Mouse (Mus musculus): Measurements from ENCODE around the gene Omt2a.
A peak's percentile ranks its signal among the peaks of the same experiment; 100 is the strongest.
"Not testable (repeated sequence)": the region's sequence is repeated elsewhere in the genome, so short reads cannot be mapped to it uniquely, and the experiment has no call there.

The Omt2a gene

GRCm38 (mm10) chr9:78314696-78315095 is at the start of gene Omt2a:
Gene Omt2a (minus strand): TSS chr9:78314796.
- no peak for DNase-seq

DNA sequence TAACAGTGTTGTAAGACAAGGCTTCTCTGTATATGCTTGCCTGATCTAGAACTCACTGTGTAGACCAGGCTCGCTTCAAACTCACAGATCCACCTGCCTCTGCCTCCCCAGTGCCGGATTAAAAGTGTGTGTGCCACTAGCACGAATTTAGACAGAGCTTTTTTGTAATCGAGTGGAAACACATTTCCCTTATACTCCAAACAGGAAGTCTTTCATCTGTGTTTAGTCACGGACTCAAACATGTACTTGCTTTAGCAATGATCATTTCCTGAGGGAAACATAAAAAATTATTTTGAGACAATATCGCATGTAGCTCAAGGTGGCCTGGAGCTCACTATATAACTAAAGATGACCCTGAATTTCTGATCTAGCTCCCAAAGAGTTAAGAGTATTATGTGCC is 48.8 kb upstream of the Omt2a start:
- no peak for DNase-seq

GRCm38 (mm10) chr9:78360484-78360872 is 45.9 kb upstream of the Omt2a start:
- no peak for DNase-seq

DNA sequence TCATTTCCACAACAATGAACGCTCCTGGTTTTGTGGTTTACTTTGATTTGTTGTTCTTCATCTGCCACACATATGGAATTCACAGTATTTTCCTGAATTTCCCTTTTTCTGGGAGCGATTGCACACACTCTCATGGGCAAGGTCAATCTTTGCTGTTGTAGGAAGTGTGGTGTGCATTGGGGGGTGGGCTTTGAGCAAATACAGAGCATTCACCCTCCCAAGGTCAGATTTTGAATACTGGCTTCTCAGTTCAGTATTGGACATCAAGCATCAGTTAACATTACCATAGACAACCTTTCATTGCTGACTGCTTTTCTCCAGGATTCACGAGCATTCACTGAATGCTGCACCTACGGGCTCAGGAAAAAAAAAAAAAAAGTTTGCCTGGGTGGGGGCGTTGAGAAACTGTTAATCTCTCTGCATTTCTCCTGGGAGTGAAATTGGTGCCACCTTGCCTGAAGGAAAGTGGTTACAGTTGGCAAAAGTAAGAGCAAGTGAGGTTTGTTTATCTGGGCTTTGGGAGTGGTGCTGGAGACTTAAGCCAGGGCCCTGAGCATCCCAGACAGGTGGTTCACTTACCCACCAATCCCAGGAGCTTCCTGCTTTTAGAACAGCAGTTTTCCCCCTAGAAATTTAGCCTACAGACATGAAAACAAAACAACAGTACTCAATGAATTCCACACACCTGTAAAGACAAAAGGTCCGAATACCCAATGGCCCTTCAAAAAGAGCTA is 45.3 kb upstream of the Omt2a start:
- no peak for DNase-seq

- DNase-seq, result peak; percentile 47 to 77
These were observed 43.5 kb upstream of the Omt2a start for GRCm38 (mm10) chr9:78358053-78358452.

GRCm38 (mm10) chr9:78355611-78356010 is 41.0 kb upstream of the Omt2a start, which contains the start of gene Gsta2:
Gene Gsta2 (minus strand): TSS chr9:78355788.
- no peak for DNase-seq

GRCm38 (mm10) chr9:78354665-78355578 is 40.3 kb upstream of the Omt2a start:
- DNase-seq, result no peak

DNA sequence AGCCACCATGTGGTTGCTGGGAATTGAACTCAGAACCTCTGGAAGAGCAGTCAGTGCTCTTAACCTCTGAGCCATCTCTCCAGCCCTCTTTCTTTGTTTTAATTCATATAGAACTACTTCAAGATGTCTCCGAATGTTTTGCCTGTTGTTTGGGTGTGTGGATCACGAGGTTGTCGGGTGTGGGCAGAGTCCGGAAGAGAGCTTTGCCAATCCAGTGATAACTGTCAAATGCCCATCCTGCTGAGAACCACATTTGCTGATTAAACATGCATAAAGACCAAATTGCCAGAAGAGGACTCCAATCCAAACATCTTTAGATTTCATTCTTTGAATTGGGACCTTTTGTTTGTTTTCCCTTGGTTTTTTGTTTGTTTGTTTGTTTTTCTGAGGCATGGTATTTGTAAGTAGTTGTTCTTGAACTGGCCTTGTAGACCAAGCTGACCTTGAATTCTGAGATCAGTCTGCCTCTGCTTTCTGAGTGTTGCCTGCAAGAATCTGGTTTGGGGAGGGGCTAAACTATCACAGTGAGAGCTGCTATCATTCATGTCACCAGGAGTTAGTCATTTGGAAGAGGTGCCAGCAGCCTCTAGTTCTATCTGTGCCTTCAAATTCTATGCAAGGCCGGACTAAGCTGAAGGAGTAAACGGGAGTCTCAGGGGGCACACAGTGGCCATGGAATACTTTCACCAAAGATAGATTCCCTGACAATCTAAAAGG is 37.1 kb upstream of the Omt2a start:
- no peak for DNase-seq

DNA sequence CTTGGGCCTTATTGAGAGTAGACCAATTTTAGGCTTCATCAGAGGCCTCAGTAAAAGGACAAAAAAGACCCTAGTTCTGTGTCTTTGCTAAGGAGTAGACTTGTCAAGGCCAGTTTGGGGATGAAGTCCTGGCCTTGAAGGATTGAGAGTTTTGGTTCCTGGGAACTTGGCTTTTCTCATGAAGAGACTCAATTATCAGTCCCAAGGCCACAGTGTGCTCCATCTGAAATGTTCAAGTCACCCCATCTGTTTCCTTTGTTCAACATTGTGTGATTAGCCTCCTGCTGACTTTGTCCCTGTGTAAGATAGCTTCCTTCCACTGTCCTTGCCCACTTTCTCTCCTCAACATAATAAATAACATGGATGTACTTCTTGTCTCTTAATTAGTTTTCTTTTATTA is 35.4 kb upstream of the Omt2a start:
- not testable (repeated sequence) for DNase-seq

DNA sequence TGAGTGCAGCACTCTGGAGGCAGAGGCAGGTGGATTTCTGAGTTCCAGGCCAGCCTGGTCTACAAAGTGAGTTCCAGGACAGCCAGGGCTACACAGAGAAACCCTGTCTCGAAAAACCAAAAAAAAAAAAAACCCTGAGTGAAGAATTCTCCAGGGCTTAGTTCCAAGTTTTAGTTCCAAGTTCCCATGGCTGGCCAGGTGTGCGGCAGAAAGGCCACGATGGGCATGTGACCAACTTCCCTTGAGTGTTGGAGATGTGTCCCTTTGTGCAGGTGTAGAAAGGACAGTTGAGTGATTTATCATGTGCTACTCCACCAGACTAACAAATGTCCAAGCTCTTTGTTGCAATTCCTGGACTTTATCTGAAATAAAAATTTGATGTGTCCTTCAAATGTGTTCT is 34.5 kb upstream of the Omt2a start:
- not testable (repeated sequence) for DNase-seq

- not testable (repeated sequence) for DNase-seq
These were observed 33.8 kb upstream of the Omt2a start for GRCm38 (mm10) chr9:78348206-78349004.

DNA sequence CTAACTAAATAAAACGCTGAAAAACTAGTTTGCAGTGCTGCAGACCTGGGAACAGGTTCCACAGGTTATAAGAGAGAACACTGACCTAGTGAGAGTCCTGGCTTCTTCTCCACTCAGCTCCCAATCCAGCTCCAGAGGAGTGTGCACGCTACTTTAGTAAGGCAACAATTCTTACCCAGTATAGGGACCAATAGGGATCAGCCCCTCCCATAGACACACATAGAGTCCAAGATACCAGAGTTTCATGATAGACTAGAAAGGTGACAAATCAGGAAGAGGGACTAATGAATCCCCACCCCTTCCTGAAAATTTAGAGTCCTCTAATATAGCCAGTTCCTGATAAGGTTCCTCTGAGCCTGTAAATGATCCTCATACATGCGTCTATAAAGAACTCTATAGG is 32.4 kb upstream of the Omt2a start:
- DNase-seq, result no peak

DNA sequence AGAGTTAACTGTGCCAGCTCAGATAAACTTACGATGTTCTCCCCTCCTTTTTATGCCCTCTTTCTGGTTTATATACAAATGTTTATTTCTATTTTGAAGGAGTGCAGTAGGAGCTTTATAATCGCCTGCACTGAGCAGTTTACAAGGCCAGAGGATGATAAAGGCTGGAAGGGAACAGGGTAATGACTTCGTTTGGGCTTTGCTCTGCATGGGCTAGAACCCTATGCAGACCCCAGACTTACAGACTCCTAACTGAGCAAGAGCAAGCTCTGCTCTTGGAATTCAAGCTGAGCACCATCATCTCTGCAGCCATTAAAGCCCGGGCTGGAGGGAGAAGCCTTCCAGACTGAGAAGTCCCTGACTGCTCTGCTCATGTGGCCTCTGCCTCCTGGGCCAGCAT is 30.6 kb upstream of the Omt2a start:
- DNase-seq, result not testable (repeated sequence)

DNA sequence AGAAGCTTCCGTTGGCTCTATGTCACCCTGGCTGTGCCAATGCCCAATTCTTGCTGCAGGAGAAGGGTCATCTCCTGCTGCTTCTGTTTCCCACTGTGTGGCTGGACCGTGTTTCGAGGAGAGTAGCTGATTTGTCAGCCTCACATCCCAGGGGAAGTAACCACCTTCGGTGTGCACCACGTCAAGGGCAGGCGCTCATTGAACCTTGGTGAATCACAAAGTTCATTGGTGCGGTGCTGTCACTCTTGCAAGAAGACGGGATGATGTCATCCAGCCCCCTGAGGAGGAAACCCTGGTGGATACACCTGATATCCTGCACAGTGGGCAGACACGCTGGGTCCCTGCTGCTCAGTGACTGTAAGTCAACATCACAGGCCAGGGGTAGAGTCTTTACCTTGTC is 28.5 kb upstream of the Omt2a start:
- not testable (repeated sequence) for DNase-seq

DNA sequence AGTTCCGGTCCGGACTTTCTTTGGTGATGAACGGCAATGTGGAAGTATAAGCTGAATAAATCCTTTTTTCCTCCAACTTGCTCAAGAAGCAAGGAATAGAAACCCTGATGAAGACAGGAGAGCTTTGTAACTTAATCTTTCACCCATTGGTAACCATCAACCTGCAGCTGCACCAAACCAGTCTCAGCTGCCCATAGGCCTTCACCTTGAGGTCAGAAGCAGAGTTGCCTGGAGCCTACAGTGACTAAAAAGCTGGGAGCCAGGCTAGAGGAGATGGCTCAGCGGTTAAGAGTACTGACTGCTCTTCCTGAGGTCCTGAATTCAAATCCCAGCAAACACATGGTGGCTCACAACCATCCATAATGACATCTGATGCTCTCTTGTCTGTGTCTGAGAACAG is 27.9 kb upstream of the Omt2a start:
- DNase-seq, result not testable (repeated sequence)

DNA sequence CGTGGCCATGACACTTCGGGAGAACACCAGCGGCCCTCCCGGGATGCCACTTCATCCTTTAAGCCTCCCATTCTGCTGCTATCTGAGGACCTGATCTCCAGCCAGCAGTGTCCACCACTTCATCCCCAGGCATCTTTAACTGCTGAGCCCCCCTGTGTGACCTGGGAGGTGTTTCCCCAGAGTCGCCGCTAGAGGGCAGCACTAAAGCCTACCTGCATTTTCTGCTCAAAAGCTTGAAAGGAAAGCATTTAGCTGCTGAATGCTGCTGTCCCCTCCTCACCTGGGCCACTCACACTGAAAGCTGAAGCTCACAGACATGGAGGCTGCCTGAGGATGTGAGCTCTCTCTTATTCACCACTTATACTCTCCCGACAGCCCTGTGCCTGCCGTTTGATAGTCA is 25.7 kb upstream of the Omt2a start:
- DNase-seq, result peak; percentile 37 to 62

GRCm38 (mm10) chr9:78337050-78337449 is 22.5 kb upstream of the Omt2a start:
- not testable (repeated sequence) for DNase-seq

DNA sequence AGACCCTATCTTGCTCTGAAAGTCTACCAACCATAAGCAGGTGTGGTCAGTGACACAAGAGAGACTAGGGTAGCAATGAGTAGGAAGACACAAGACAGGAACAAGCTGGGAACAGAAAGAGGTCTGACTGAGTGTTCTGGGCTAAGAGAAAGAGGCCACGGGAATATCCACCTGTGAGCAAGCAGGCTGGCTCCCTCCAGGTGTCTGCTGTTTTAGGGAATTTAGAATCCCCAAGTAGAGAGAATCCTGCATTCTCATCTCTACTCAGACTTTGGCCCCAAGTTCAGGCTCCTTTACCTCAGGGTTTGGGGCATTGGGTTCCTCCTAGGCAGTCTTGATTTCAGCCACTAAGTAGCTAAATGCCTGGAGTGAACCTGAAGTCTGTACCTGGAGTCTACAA is 12.7 kb upstream of the Omt2a start, which contains the start of gene Omt2b:
TSS of gene Omt2b (plus strand) at position 301 of the 400 bp plus-strand sequence.
- not testable (repeated sequence) for DNase-seq

GRCm38 (mm10) chr9:78319499-78319898 is 4.9 kb upstream of the Omt2a start:
- no peak for DNase-seq

DNA sequence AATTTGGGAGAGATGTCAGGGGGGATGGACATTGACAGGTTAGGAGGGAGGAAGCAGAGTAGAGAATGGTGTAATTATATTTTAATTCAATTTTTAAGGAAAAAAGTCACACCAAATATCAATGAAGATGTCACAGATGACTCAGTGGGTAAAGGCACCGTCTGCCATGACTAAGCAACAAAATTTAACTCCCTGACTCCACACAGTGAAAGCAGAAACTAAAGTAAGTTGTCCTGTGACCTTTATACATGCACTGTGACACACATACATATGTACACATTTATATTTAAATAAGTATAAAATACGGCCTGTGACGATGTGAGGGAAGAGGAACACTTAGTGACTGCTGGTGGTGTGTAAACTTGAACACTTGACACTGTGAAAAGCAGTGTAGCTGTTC is 6.5 kb downstream of the Omt2a start:
- DNase-seq, result not testable (repeated sequence)

GRCm38 (mm10) chr9:78299143-78299542 is 15.5 kb downstream of the Omt2a start:
- DNase-seq, result not testable (repeated sequence)

GRCm38 (mm10) chr9:78298232-78298631 is 16.4 kb downstream of the Omt2a start:
- DNase-seq, result no peak

Measured in cerebellum, postnatal 25 days (tissue).